Mouse (Mus musculus) embryonic facial prominence, embryonic 10.5 days (tissue): Measurements from ENCODE around the gene Sh2b1. TPM values are rescaled to one million over a fixed set of nuclear protein-coding genes. Genes with fewer than 3 reads are reported as not detected.

Experiments
- DNase-seq: peaks from one replicate; pipeline ENCODE4 v3.0.0-alpha.2; 2017; ENCODE audit warnings: low spot score
- H3K27ac ChIP-seq: fragments of 300-500 bp; sonication (generic); replicated peaks from 2 replicates; pipeline ENCODE4 v1.5.1; 2016; ENCODE audit warnings: mild to moderate bottlenecking
- H3K27me3 ChIP-seq: fragments of 300-500 bp; sonication (generic); replicated peaks from 2 replicates; pipeline ENCODE4 v1.6.1; 2016; ENCODE audit warnings: low read depth, mild to moderate bottlenecking; ENCODE audit not compliant: poor library complexity, severe bottlenecking
- H3K36me3 ChIP-seq: fragments of 300-500 bp; sonication (generic); replicated peaks from 2 replicates; pipeline ENCODE4 v1.6.1; 2016; ENCODE audit warnings: mild to moderate bottlenecking, moderate library complexity
- H3K4me1 ChIP-seq: fragments of 300-500 bp; sonication (generic); 2 replicates; pipeline ENCODE4 v1.6.1; 2016
- H3K4me3 ChIP-seq: fragments of 300-500 bp; sonication (generic); 2 replicates; pipeline ENCODE4 v1.5.1; 2016; ENCODE audit warnings: mild to moderate bottlenecking, moderate library complexity
- H3K9me3 ChIP-seq: fragments of 300-500 bp; sonication (generic); 2 replicates; pipeline ENCODE4 v1.6.1; 2016; ENCODE audit warnings: mild to moderate bottlenecking
- whole genome bisulfite sequencing: fragments of 180-500 bp; shearing (Covaris S2); methylation state at CpG from one replicate; pipeline ENCODE4 v1.1.7; 2016; 5-methylcytosine and 5-hydroxymethylcytosine counted together
- polyA plus RNA-seq: library from polyadenylated mRNA; unstranded; fragments of >200 nt; fragmentation: Nextera tagmentation; extraction: Ambion mirVana; gene quantifications from 2 replicates; pipeline ENCODE4 v1.2.1, GENCODE M21; 2016

Sh2b1 gene
- polyA plus RNA-seq, 1 experiment from 2014 or later = 54.0 TPM

- H3K9me3 ChIP-seq = no peaks in the 10 kb centered on the region
- peak overlapping the region; percentile 71; the same call in 1 of the 2 replicates for H3K4me3 ChIP-seq
- WGBS = 57% methylated on average over 12 of the region's 13 CpGs
- H3K4me1 ChIP-seq = peaks cover 24% of the 10 kb centered on the region
- H3K27ac ChIP-seq = no peak overlapping the region
- peaks cover 11% of the 10 kb centered on the region for H3K36me3 ChIP-seq
- peak; percentile 39 for DNase-seq
- no peaks in the 10 kb centered on the region for H3K27me3 ChIP-seq
These were observed 47.8 kb downstream of the Sh2b1 start for GRCm38 (mm10) chr7:126427323-126427860.

- Histone ChIP-seq H3K4me1 (peaks cover 17% of the 10 kb centered on the region), H3K36me3 (no peaks in the 10 kb centered on the region), H3K9me3 (no peaks in the 10 kb centered on the region), H3K4me3 (no peak overlapping the region), H3K27ac (no peak overlapping the region), H3K27me3 (no peaks in the 10 kb centered on the region)
- WGBS = 84% methylated on average over 6 of the region's 6 CpGs
- DNase-seq = no peak
These were observed 51.1 kb downstream of the Sh2b1 start for GRCm38 (mm10) chr7:126424161-126424560.

GRCm38 (mm10) chr7:126421756-126422155 is 53.5 kb downstream of the Sh2b1 start:
- DNase-seq = no peak
- Histone ChIP-seq H3K4me3 (no peak overlapping the region), H3K27me3 (no peaks in the 10 kb centered on the region), H3K27ac (no peak overlapping the region), H3K9me3 (no peaks in the 10 kb centered on the region), H3K36me3 (no peaks in the 10 kb centered on the region), H3K4me1 (peaks cover 12% of the 10 kb centered on the region)
- 90% methylated on average over 5 of the region's 5 CpGs for WGBS

GRCm38 (mm10) chr7:126418496-126418895 is 56.7 kb downstream of the Sh2b1 start:
- 71% methylated on average over 3 of the region's 3 CpGs for WGBS
- H3K27ac ChIP-seq = no peak overlapping the region
- no peaks in the 10 kb centered on the region for H3K9me3 ChIP-seq
- H3K36me3 ChIP-seq = no peaks in the 10 kb centered on the region
- H3K4me3 ChIP-seq = no peak overlapping the region
- DNase-seq = no peak
- no peaks in the 10 kb centered on the region for H3K27me3 ChIP-seq
- H3K4me1 ChIP-seq = peaks cover 18% of the 10 kb centered on the region

GRCm38 (mm10) chr7:126417606-126418005 is 57.6 kb downstream of the Sh2b1 start:
- DNase-seq = no peak
- no peaks in the 10 kb centered on the region for H3K9me3 ChIP-seq
- no peak overlapping the region for H3K4me3 ChIP-seq
- WGBS = 81% methylated on average over 4 of the region's 4 CpGs
- no peaks in the 10 kb centered on the region for H3K36me3 ChIP-seq
- peak overlapping the region; percentile 55; the same call in 1 of the 2 replicates for H3K27ac ChIP-seq
- peaks cover 22% of the 10 kb centered on the region for H3K4me1 ChIP-seq
- no peaks in the 10 kb centered on the region for H3K27me3 ChIP-seq

GRCm38 (mm10) chr7:126417045-126417444 is 58.2 kb downstream of the Sh2b1 start:
- no peak for DNase-seq
- no peaks in the 10 kb centered on the region for H3K27me3 ChIP-seq
- H3K9me3 ChIP-seq = no peaks in the 10 kb centered on the region
- no peak overlapping the region for H3K4me3 ChIP-seq
- H3K27ac ChIP-seq = peak overlapping the region; percentile 57; the same call in 1 of the 2 replicates
- peaks cover 22% of the 10 kb centered on the region for H3K4me1 ChIP-seq
- no peaks in the 10 kb centered on the region for H3K36me3 ChIP-seq
- 24% methylated on average over 8 of the region's 8 CpGs for WGBS

Other genes with a start within 250 kb of the Sh2b1 start
- gene Sbk1, start 202.8 kb downstream of the Sh2b1 start, polyA plus RNA-seq = 91.0 and 102 TPM in 2 replicates
- gene Lat, start 105.9 kb downstream of the Sh2b1 start, polyA plus RNA-seq = 2.9 and 3.3 TPM in 2 replicates
- 63.6 and 66.9 TPM in 2 replicates for gene Spns1, start 98.0 kb downstream of the Sh2b1 start, polyA plus RNA-seq
- 2.5 and 2.9 TPM in 2 replicates for gene Nfatc2ip, start 78.7 kb downstream of the Sh2b1 start, polyA plus RNA-seq
- gene Cd19, start 60.5 kb downstream of the Sh2b1 start, polyA plus RNA-seq = not detected in 2 replicates
- 33.7 and 34.6 TPM in 2 replicates for gene Rabep2, start 46.7 kb downstream of the Sh2b1 start, polyA plus RNA-seq
- 1.8 and 2.5 TPM in 2 replicates for gene Atp2a1, start 12.3 kb downstream of the Sh2b1 start, polyA plus RNA-seq
- 169 and 185 TPM in 2 replicates for gene Tufm, start 11.9 kb upstream of the Sh2b1 start, polyA plus RNA-seq
- 50.4 and 54.1 TPM in 2 replicates for gene Atxn2l, start 28.0 kb upstream of the Sh2b1 start, polyA plus RNA-seq
- 223 and 224 TPM in 2 replicates for gene Eif3c, start 91.0 kb upstream of the Sh2b1 start, polyA plus RNA-seq
- 0.29 and 0.41 TPM in 2 replicates for gene Apobr, start 109.5 kb upstream of the Sh2b1 start, polyA plus RNA-seq
- 22.9 and 27.1 TPM in 2 replicates for gene Cln3, start 110.4 kb upstream of the Sh2b1 start, polyA plus RNA-seq
- gene Il27, start 119.5 kb upstream of the Sh2b1 start, polyA plus RNA-seq = not detected in 2 replicates
- 0.92 and 1.2 TPM in 2 replicates for gene Nupr1, start 155.4 kb upstream of the Sh2b1 start, polyA plus RNA-seq
- 64.6 and 65.6 TPM in 2 replicates for gene Sgf29, start 173.9 kb upstream of the Sh2b1 start, polyA plus RNA-seq
- 0.32 and 0.40 TPM in 2 replicates for gene Sult1a1, start 201.0 kb upstream of the Sh2b1 start, polyA plus RNA-seq
- 186 and 206 TPM in 2 replicates for gene Bola2, start 220.0 kb upstream of the Sh2b1 start, polyA plus RNA-seq
- gene Slx1b, start 220.4 kb upstream of the Sh2b1 start, polyA plus RNA-seq = 14.4 and 15.1 TPM in 2 replicates
- 35.7 and 38.5 TPM in 2 replicates for gene Coro1a, start 232.4 kb upstream of the Sh2b1 start, polyA plus RNA-seq